ENCODE assay signal across 8 mouse cellular contexts in genomic region chr9:62622106-62622505, GRCm38 (mm10). TPM values are rescaled to one million over a fixed set of nuclear protein-coding genes. Genes with fewer than 3 reads are reported as not detected.
DNase-seq lines count a peak whose midpoint lies in the region; ATAC-seq and TF ChIP-seq lines count a peak whose summit lies in the region.

No protein-coding gene starts in this region.

- H3K4me2 ChIP-seq in midbrain, embryonic 11.5 days = no peak overlapping the region
- H3K4me2 ChIP-seq in midbrain, embryonic 14.5 days (ENCODE audit: low read length) = no peak overlapping the region

- no peak for TF ChIP-seq POLR2A in embryonic fibroblast, embryonic 13.5 days (IDR thresholded peaks at IDR 0.05; ENCODE audit: low read depth, low read length)

- DNase-seq in cerebellum, postnatal 10 days = peak; percentile 31 to 43
- peak; percentile 64 for DNase-seq in midbrain, embryonic 11.5 days (ENCODE audit: low spot score, missing footprints)
- DNase-seq in midbrain, embryonic 14.5 days = no peak
- DNase-seq in thymus, postnatal 0 days (ENCODE audit: low spot score) = peak; percentile 16
- no peak for DNase-seq in cerebellum, adult 11 months

- no peak overlapping the region for H3K27ac ChIP-seq in midbrain, embryonic 11.5 days (ENCODE audit: low read depth, low read length)
- no peak overlapping the region for H3K27ac ChIP-seq in midbrain, embryonic 14.5 days (replicated peaks; ENCODE audit: low read depth, low read length)
- no peak overlapping the region for H3K27ac ChIP-seq in embryonic fibroblast, embryonic 13.5 days (ENCODE audit: insufficient read depth, low read length)

- H3K36me3 ChIP-seq in midbrain, embryonic 11.5 days (ENCODE audit: control insufficient read depth, insufficient read depth, low read length) = no peaks in the 10 kb centered on the region
- no peaks in the 10 kb centered on the region for H3K36me3 ChIP-seq in midbrain, embryonic 14.5 days (ENCODE audit: control insufficient read depth, insufficient read depth, low read length)

- no peaks in the 10 kb centered on the region for H3K9me3 ChIP-seq in midbrain, embryonic 11.5 days (ENCODE audit: control insufficient read depth, low read length)
- no peaks in the 10 kb centered on the region for H3K9me3 ChIP-seq in midbrain, embryonic 14.5 days (ENCODE audit: control insufficient read depth, low read length)

- no peak overlapping the region for H3K9ac ChIP-seq in midbrain, embryonic 11.5 days (ENCODE audit: low read length)
- H3K9ac ChIP-seq in midbrain, embryonic 14.5 days (replicated peaks; ENCODE audit: low read length) = no peak overlapping the region

- no peaks in the 10 kb centered on the region for H3K27me3 ChIP-seq in midbrain, embryonic 11.5 days (ENCODE audit: control insufficient read depth, insufficient read depth, low read length)
- no peaks in the 10 kb centered on the region for H3K27me3 ChIP-seq in midbrain, embryonic 14.5 days (ENCODE audit: control insufficient read depth, insufficient read depth, low read length)

- ATAC-seq in cerebellum, adult (ENCODE audit: insufficient number of reproducible peaks, low FRiP score, low TSS enrichment) = no peak
- no peak for ATAC-seq in midbrain, embryonic 11.5 days (ENCODE audit: low FRiP score)
- no peak for ATAC-seq in midbrain, embryonic 14.5 days (ENCODE audit: low FRiP score, low TSS enrichment)
- no peak for ATAC-seq in erythroblast, adult 5-6 weeks (replicated peaks; ENCODE audit: low FRiP score, poor library complexity, severe bottlenecking)

- 62% methylated on average over 10 of the region's 10 CpGs for WGBS in midbrain, embryonic 11.5 days
- 71% methylated on average over 10 of the region's 10 CpGs for WGBS in midbrain, embryonic 14.5 days

- H3K4me1 ChIP-seq in midbrain, embryonic 11.5 days (ENCODE audit: control insufficient read depth, insufficient read depth, low read length) = no peaks in the 10 kb centered on the region
- no peaks in the 10 kb centered on the region for H3K4me1 ChIP-seq in midbrain, embryonic 14.5 days (ENCODE audit: control insufficient read depth, insufficient read depth, low read length)
- peaks cover 16% of the 10 kb centered on the region for H3K4me1 ChIP-seq in embryonic fibroblast, embryonic 13.5 days (ENCODE audit: control insufficient read depth, insufficient read depth, low read length)

- peak; percentile 43; the same call in 1 of the 2 replicates for TF ChIP-seq CTCF in embryonic fibroblast, embryonic 13.5 days (IDR thresholded peaks at IDR 0.05; ENCODE audit: borderline replicate concordance, insufficient read depth, low read length)

- H3K4me3 ChIP-seq in midbrain, embryonic 11.5 days (ENCODE audit: low read depth, low read length) = no peak overlapping the region
- no peak overlapping the region for H3K4me3 ChIP-seq in midbrain, embryonic 14.5 days (replicated peaks; ENCODE audit: low read depth, low read length)
- H3K4me3 ChIP-seq in embryonic fibroblast, embryonic 13.5 days (ENCODE audit: insufficient read depth, low read length) = no peak overlapping the region

RNA-seq across cellular contexts. Expression of gene Itga11, which starts 55.5 kb away (rescaled TPM):
- 2.4 and 3.9 TPM in 2 replicates for polyA plus RNA-seq in midbrain, embryonic 11.5 days (2014; fragmentation: Nextera tagmentation; extraction: Ambion mirVana)
- 0.27 and 1.8 TPM in 2 replicates for polyA plus RNA-seq in midbrain, embryonic 14.5 days (2014; fragmentation: Nextera tagmentation; extraction: Ambion mirVana)
- 139 and 166 TPM in 2 replicates for polyA plus RNA-seq in embryonic fibroblast, embryonic 13.5 days (2011; ENCODE audit: insufficient read length, low read depth, missing spikeins)
- polyA plus RNA-seq in thymus, postnatal 0 days (2015; fragmentation: Nextera tagmentation; extraction: Ambion mirVana) = 0.04 and 0.06 TPM in 2 replicates
- total RNA-seq in erythroblast, adult 5-6 weeks (2015; ENCODE audit: low replicate concordance) = not detected in 2 replicates
- not detected in 2 replicates for total RNA-seq in erythroblast, adult 5-6 weeks (2017; ENCODE audit: low replicate concordance)

Comparison
In these comparisons a context has a peak if more than half of its experiments do, and no peak if none do; other contexts are left out.
1. DNase-seq: peak in cerebellum, postnatal 10 days (2 of 2), midbrain, embryonic 11.5 days (single experiment) and thymus, postnatal 0 days (single experiment); none in midbrain, embryonic 14.5 days (single experiment) and cerebellum, adult 11 months (single experiment).
2. RNA of gene Itga11, which starts 55.5 kb away (polyA plus RNA-seq): 139 to 166 TPM in embryonic fibroblast, embryonic 13.5 days; 2.4 to 3.9 TPM in midbrain, embryonic 11.5 days, 0.27 to 1.8 TPM in midbrain, embryonic 14.5 days and 0.04 to 0.06 TPM in thymus, postnatal 0 days; every median in the first group is over 10 times any median in the second.